Mouse (Mus musculus) cerebellum, adult 9-10 months (tissue): ENCODE results near the gene Supt3.

Experiments
- DNase-seq: peaks from one replicate; pipeline ENCODE4 v3.0.0; 2022

Gene Supt3

GRCm38 (mm10) chr17:44973489-44973888 lies 196.5 kb downstream of the Supt3 start:
- no peak for DNase-seq

GRCm38 (mm10) chr17:44977690-44978089 lies 200.7 kb downstream of the Supt3 start:
- DNase-seq, result no peak

GRCm38 (mm10) chr17:44987964-44988363 lies 211.0 kb downstream of the Supt3 start:
- DNase-seq, result no peak

GRCm38 (mm10) chr17:45003311-45003710 lies 226.4 kb downstream of the Supt3 start:
- no peak for DNase-seq

GRCm38 (mm10) chr17:45004477-45005170 lies 227.7 kb downstream of the Supt3 start:
- no peak for DNase-seq

GRCm38 (mm10) chr17:45007461-45007860 lies 230.5 kb downstream of the Supt3 start:
- DNase-seq, result no peak

- DNase-seq, result no peak
These were observed 231.7 kb downstream of the Supt3 start for GRCm38 (mm10) chr17:45008663-45009062.

GRCm38 (mm10) chr17:45010409-45010808 lies 233.5 kb downstream of the Supt3 start:
- DNase-seq, result no peak

GRCm38 (mm10) chr17:45016746-45017145 lies 239.8 kb downstream of the Supt3 start:
- no peak for DNase-seq

GRCm38 (mm10) chr17:45020155-45020930 lies 243.4 kb downstream of the Supt3 start:
- no peak for DNase-seq

- DNase-seq, result no peak
These were observed 251.5 kb downstream of the Supt3 start for GRCm38 (mm10) chr17:45028441-45028840.

GRCm38 (mm10) chr17:45029106-45029505 lies 252.2 kb downstream of the Supt3 start:
- no peak for DNase-seq

- DNase-seq, result no peak
These were observed 255.3 kb downstream of the Supt3 start for GRCm38 (mm10) chr17:45032209-45032608.

- DNase-seq, result no peak
These were observed 256.7 kb downstream of the Supt3 start for GRCm38 (mm10) chr17:45033617-45034016.

GRCm38 (mm10) chr17:45041084-45041483 lies 264.1 kb downstream of the Supt3 start:
- no peak for DNase-seq

- no peak for DNase-seq
These were observed 268.9 kb downstream of the Supt3 start for GRCm38 (mm10) chr17:45045804-45046203.

GRCm38 (mm10) chr17:45046583-45046982 lies 269.6 kb downstream of the Supt3 start:
- DNase-seq, result no peak

- peak; percentile 12 for DNase-seq
These were observed 270.3 kb downstream of the Supt3 start for GRCm38 (mm10) chr17:45047236-45047635.

GRCm38 (mm10) chr17:45051971-45052370 lies 275.0 kb downstream of the Supt3 start:
- DNase-seq, result no peak

- no peak for DNase-seq
These were observed 276.4 kb downstream of the Supt3 start for GRCm38 (mm10) chr17:45053371-45053770.

GRCm38 (mm10) chr17:45054526-45054925 lies 277.6 kb downstream of the Supt3 start:
- no peak for DNase-seq

GRCm38 (mm10) chr17:45056894-45057293 lies 279.9 kb downstream of the Supt3 start:
- no peak for DNase-seq

GRCm38 (mm10) chr17:45057780-45058179 lies 280.8 kb downstream of the Supt3 start:
- no peak for DNase-seq
